Mouse (Mus musculus) kidney, adult 9 months (tissue): ENCODE measurements at regions not wholly inside any gene's neighbourhood (a gene's known extent, or its start where the extent isn't known, plus 50 kb on each side); places are given as distances from the start of the nearest gene placed in this dataset.

ENCODE experiments used
- DNase-seq: peaks from one replicate; pipeline ENCODE4 v3.0.0; 2022

- no peak for DNase-seq
Measured at GRCm38 (mm10) chr13:110584765-110585164, 189.9 kb downstream of the Plk2 start.

- no peak for DNase-seq
Measured at GRCm38 (mm10) chr13:110594630-110595029, 199.8 kb downstream of the Plk2 start.

- no peak for DNase-seq
Measured at GRCm38 (mm10) chr13:110599666-110600065, 204.8 kb downstream of the Plk2 start.

GRCm38 (mm10) chr13:110600377-110600776 lies 205.5 kb downstream of the Plk2 start:
- DNase-seq, result peak; percentile 12

- DNase-seq, result no peak
Measured at GRCm38 (mm10) chr13:110601352-110601751, 206.5 kb downstream of the Plk2 start.

- no peak for DNase-seq
Measured at GRCm38 (mm10) chr13:110601840-110602239, 207.0 kb downstream of the Plk2 start.

GRCm38 (mm10) chr13:110602894-110603293 lies 208.0 kb downstream of the Plk2 start:
- DNase-seq, result no peak

- no peak for DNase-seq
Measured at GRCm38 (mm10) chr13:110619010-110619409, 224.2 kb downstream of the Plk2 start.

- no peak for DNase-seq
Measured at GRCm38 (mm10) chr13:110627136-110627535, 232.3 kb downstream of the Plk2 start.

- DNase-seq, result no peak
Measured at GRCm38 (mm10) chr13:110627732-110628131, 232.9 kb downstream of the Plk2 start.

GRCm38 (mm10) chr13:110628201-110628600 lies 233.4 kb downstream of the Plk2 start:
- no peak for DNase-seq

- DNase-seq, result no peak
Measured at GRCm38 (mm10) chr13:110633261-110633781, 238.5 kb downstream of the Plk2 start.

GRCm38 (mm10) chr13:110633899-110634298 lies 239.1 kb downstream of the Plk2 start:
- no peak for DNase-seq

GRCm38 (mm10) chr13:110642792-110643191 lies 247.9 kb downstream of the Plk2 start:
- no peak for DNase-seq

- DNase-seq, result peak; percentile 36
Measured at GRCm38 (mm10) chr13:110643198-110643896, 248.5 kb downstream of the Plk2 start.

GRCm38 (mm10) chr13:110643897-110644213 lies 249.0 kb downstream of the Plk2 start:
- DNase-seq, result no peak

GRCm38 (mm10) chr13:110649378-110649777 lies 254.5 kb downstream of the Plk2 start:
- no peak for DNase-seq

- no peak for DNase-seq
Measured at GRCm38 (mm10) chr13:110649870-110650497, 255.1 kb downstream of the Plk2 start.

- DNase-seq, result no peak
Measured at GRCm38 (mm10) chr13:110652201-110652600, 257.4 kb downstream of the Plk2 start.

GRCm38 (mm10) chr13:110665073-110665800 lies 270.4 kb downstream of the Plk2 start:
- peak; percentile 9 for DNase-seq

- no peak for DNase-seq
Measured at GRCm38 (mm10) chr13:110667276-110667956, 272.6 kb downstream of the Plk2 start.

- DNase-seq, result no peak
Measured at GRCm38 (mm10) chr13:110673536-110673935, 278.7 kb downstream of the Plk2 start.
